Mouse (Mus musculus) thymus, postnatal 0 days (tissue): ENCODE measurements around the gene Prdm11. TPM values are rescaled to one million over a fixed set of nuclear protein-coding genes. Genes with fewer than 3 reads are reported as not detected.
A peak's percentile ranks its signal among the peaks of the same experiment; 100 is the strongest.

Experiments used
- DNase-seq: peaks from one replicate; pipeline ENCODE4 v3.0.0-alpha.2; 2015; ENCODE audit warnings: low spot score
- polyA plus RNA-seq: library from polyadenylated mRNA; unstranded; fragments of >200 nt; fragmentation: Nextera tagmentation; extraction: Ambion mirVana; gene quantifications from 2 replicates; pipeline ENCODE4 v1.2.1, GENCODE M21; 2015

Gene Prdm11
- 4.4 and 6.5 TPM in 2 replicates for polyA plus RNA-seq

- DNase-seq: peak; percentile 56
Measured at GRCm38 (mm10) chr2:93045818-93046508, at the start of gene Prdm11. Gene Prdm11, minus strand, starts transcription at chr2:93046167.

GRCm38 (mm10) chr2:93092347-93092746 lies 46.4 kb upstream of the Prdm11 start:
- no peak for DNase-seq

GRCm38 (mm10) chr2:93091679-93092078 lies 45.7 kb upstream of the Prdm11 start:
- DNase-seq: no peak

- no peak for DNase-seq
Measured at GRCm38 (mm10) chr2:93089379-93090089, 43.6 kb upstream of the Prdm11 start.

- no peak for DNase-seq
Measured at GRCm38 (mm10) chr2:93088006-93088405, 42.0 kb upstream of the Prdm11 start.

- DNase-seq: peak; percentile 46
Measured at GRCm38 (mm10) chr2:93085291-93086027, 39.5 kb upstream of the Prdm11 start.

GRCm38 (mm10) chr2:93084481-93084880 lies 38.5 kb upstream of the Prdm11 start:
- DNase-seq: no peak

- no peak for DNase-seq
Measured at GRCm38 (mm10) chr2:93083317-93083716, 37.4 kb upstream of the Prdm11 start.

GRCm38 (mm10) chr2:93082846-93083245 lies 36.9 kb upstream of the Prdm11 start:
- DNase-seq: no peak

GRCm38 (mm10) chr2:93080871-93081608 lies 35.1 kb upstream of the Prdm11 start:
- no peak for DNase-seq

- DNase-seq: no peak
Measured at GRCm38 (mm10) chr2:93079394-93079793, 33.4 kb upstream of the Prdm11 start.

GRCm38 (mm10) chr2:93076578-93076955 lies 30.6 kb upstream of the Prdm11 start:
- DNase-seq: no peak

GRCm38 (mm10) chr2:93075738-93076577 lies 30.0 kb upstream of the Prdm11 start:
- DNase-seq: peak; percentile 82

GRCm38 (mm10) chr2:93071656-93072055 lies 25.7 kb upstream of the Prdm11 start:
- DNase-seq: peak; percentile 71

- DNase-seq: peak; percentile 76
Measured at GRCm38 (mm10) chr2:93068942-93069341, 23.0 kb upstream of the Prdm11 start.

GRCm38 (mm10) chr2:93063347-93063746 lies 17.4 kb upstream of the Prdm11 start:
- DNase-seq: peak; percentile 65

- no peak for DNase-seq
Measured at GRCm38 (mm10) chr2:93051873-93052272, 5.9 kb upstream of the Prdm11 start.

GRCm38 (mm10) chr2:93048601-93049323 lies 2.8 kb upstream of the Prdm11 start:
- no peak for DNase-seq

- no peak for DNase-seq
Measured at GRCm38 (mm10) chr2:93047491-93048050, 1.6 kb upstream of the Prdm11 start.
